Comparison of ENCODE assay signal across 7 mouse cellular contexts in the genomic region with DNA sequence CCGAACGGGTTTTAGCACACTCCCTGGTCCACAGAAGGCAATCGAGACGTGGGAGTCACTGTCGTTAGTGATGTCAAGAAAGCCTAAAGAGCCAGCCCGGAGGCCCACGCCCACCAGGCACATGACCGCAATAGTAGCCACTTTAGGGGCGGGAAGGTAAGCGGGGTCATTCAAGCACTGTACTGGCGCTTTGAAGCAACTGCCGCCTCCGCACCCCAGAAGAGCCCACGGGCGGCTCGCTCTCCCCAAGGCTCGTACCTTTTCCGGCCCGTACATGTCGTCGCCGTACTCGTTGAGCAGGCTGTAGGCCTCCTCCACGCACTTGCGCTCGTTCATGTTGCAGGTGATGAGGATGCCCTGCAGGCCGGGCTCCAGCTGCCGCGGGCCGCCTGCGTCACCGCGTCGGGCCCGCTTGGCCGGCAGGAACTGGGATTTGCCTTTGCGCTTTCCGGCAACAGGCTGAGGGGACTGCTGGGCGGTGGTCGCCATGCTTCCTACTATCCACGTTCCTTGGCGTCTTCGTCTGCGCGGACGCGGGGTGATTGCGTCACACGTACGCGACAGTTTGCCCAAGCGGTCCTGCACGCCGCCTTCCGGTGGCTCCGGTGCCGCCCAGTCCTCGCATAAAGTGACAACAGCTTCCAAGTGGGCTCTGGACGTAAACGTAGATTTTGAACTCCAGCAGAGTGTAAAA. TPM values are rescaled to one million over a fixed set of nuclear protein-coding genes. Genes with fewer than 3 reads are reported as not detected.
DNase-seq lines count a peak whose midpoint lies in the region; ATAC-seq lines count a peak whose summit lies in the region.

TSS of gene Thumpd1 (minus strand) at position 546 of the 694 bp plus-strand sequence.

- H3K36me3 ChIP-seq in intestine, embryonic 16.5 days (ENCODE audit: control insufficient read depth, insufficient read depth, low read length), result peaks cover 12% of the 10 kb centered on the region
- peaks cover 15% of the 10 kb centered on the region for H3K36me3 ChIP-seq in midbrain, embryonic 11.5 days (ENCODE audit: control insufficient read depth, insufficient read depth, low read length)

- H3K27me3 ChIP-seq in intestine, embryonic 16.5 days (replicated peaks; ENCODE audit: control insufficient read depth, insufficient read depth, low read length), result no peaks in the 10 kb centered on the region
- H3K27me3 ChIP-seq in midbrain, embryonic 11.5 days (ENCODE audit: control insufficient read depth, insufficient read depth, low read length), result no peaks in the 10 kb centered on the region

- WGBS in intestine, embryonic 16.5 days, result under 1% methylated on average over 60 of the region's 60 CpGs
- under 1% methylated on average over 60 of the region's 60 CpGs for WGBS in midbrain, embryonic 11.5 days

- peak within 1 kb of the TSS; percentile 87 for H3K9ac ChIP-seq in intestine, embryonic 16.5 days (ENCODE audit: low read depth, low read length)
- H3K9ac ChIP-seq in midbrain, embryonic 11.5 days (ENCODE audit: low read length), result peak within 1 kb of the TSS; percentile 79

- peak within 1 kb of the TSS; percentile 85 for H3K4me2 ChIP-seq in intestine, embryonic 16.5 days (ENCODE audit: low read depth, low read length)
- peak within 1 kb of the TSS; percentile 52 for H3K4me2 ChIP-seq in midbrain, embryonic 11.5 days

- H3K27ac ChIP-seq in intestine, embryonic 16.5 days (ENCODE audit: low read length), result peak within 1 kb of the TSS; percentile 68
- H3K27ac ChIP-seq in midbrain, embryonic 11.5 days (ENCODE audit: low read depth, low read length), result no peak within 1 kb of the TSS

- DNase-seq in adrenal gland, adult 8-10 months, result peak; percentile 82
- peak; percentile 92 for DNase-seq in embryo, embryonic 9.5 days (ENCODE audit: extremely low spot score)
- DNase-seq in gastrocnemius, postnatal 4 days (ENCODE audit: low spot score in 2 of 2), result peak; percentile 89 to 97
- peak; percentile 96 for DNase-seq in left cerebral cortex, postnatal 36 days (ENCODE audit: low spot score in 2 of 2)
- peak; percentile 100 for DNase-seq in midbrain, embryonic 11.5 days (ENCODE audit: low spot score, missing footprints)
- peak; percentile 88 for DNase-seq in skeletal muscle tissue, adult 2 months (ENCODE audit: low read depth, low spot score)

- H3K4me1 ChIP-seq in intestine, embryonic 16.5 days (ENCODE audit: control insufficient read depth, insufficient read depth, low read length), result peaks cover 5% of the 10 kb centered on the region; the same call in 1 of the 2 replicates
- H3K4me1 ChIP-seq in midbrain, embryonic 11.5 days (ENCODE audit: control insufficient read depth, insufficient read depth, low read length), result peaks cover 4% of the 10 kb centered on the region

- intact Hi-C loops in left cerebral cortex, postnatal 36 days (cut with DNase I), result loop anchor here (5.0 kb wide), 1 partner anchor 917 kb away; the partner anchor contains the start of gene Uqcrc2

- peak within 1 kb of the TSS; percentile 95 for H3K4me3 ChIP-seq in intestine, embryonic 16.5 days (ENCODE audit: low read length)
- peak within 1 kb of the TSS; percentile 78 for H3K4me3 ChIP-seq in midbrain, embryonic 11.5 days (ENCODE audit: low read depth, low read length)

- peak; percentile 96 for ATAC-seq in intestine, embryonic 16.5 days
- peak; percentile 96 for ATAC-seq in midbrain, embryonic 11.5 days (ENCODE audit: low FRiP score)

- H3K9me3 ChIP-seq in intestine, embryonic 16.5 days (ENCODE audit: control insufficient read depth, low read length), result no peaks in the 10 kb centered on the region
- no peaks in the 10 kb centered on the region for H3K9me3 ChIP-seq in midbrain, embryonic 11.5 days (ENCODE audit: control insufficient read depth, low read length)

RNA-seq across cellular contexts. Expression of gene Thumpd1, which starts in this region (rescaled TPM):
- 10 to 100 TPM; 36.0 to 42.5 (median 39.1) TPM for total RNA-seq in adrenal gland, adult 8-10 months (2022)
- total RNA-seq in gastrocnemius, postnatal 4 days (2021), result 10 to 100 TPM; 25.6 to 28.6 TPM
- polyA plus RNA-seq in intestine, embryonic 16.5 days (2015; fragmentation: Nextera tagmentation; extraction: Ambion mirVana), result 53.8 and 56.4 TPM in 2 replicates
- total RNA-seq in left cerebral cortex, postnatal 36 days (2021), result 10 to 100 TPM; 42.4 to 44.7 TPM
- polyA plus RNA-seq in midbrain, embryonic 11.5 days (2014; fragmentation: Nextera tagmentation; extraction: Ambion mirVana), result 106 TPM in 2 replicates
